Mouse (Mus musculus): ENCODE measurements around the gene AI481877.

DNA sequence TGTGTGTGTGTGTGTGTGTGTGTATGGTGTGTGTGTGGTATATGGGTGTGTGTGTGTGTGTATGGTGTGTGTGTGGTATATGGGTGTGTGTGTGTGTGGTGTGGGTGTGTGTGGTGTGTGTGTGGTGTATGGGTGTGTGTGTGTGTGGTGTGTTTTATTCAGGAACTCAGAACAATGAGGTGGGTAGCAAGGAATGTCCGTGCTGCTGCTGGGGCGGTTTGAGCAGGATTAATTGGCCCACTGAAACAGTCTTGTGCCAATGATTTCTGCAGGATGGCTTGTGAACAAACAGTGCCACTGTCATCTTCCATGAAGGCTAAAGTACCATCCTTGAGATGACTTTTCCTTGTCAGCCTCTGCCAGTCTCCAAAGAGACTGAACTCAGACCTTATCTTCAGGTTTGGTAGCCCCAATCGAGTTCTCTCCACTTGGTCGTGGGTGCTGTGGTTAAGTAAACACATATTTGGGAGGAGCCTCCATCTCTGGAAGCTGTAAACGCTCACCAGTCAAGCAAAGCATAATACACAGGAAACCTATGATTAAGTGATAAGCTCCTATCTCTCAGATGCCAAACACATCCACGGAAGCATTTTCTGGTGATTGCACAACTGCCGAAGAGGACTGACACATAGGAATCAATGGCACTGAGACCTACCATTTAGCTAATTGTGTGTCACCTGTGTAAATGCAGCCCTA is 18.3 kb upstream of the AI481877 start:
- TF ChIP-seq EP300 (IDR thresholded peaks at IDR 0.05) (peak; percentile 48; the same call in 1 of the 2 replicates), CTCF (IDR thresholded peaks at IDR 0.05) (no peak)

Measured in lung, postnatal 0 days (tissue).